Mouse (Mus musculus) small intestine, adult 2 months (tissue): ENCODE measurements around the gene Tarbp1.

Experiments used
- CTCF ChIP-seq: fragments of 200-500 bp; IDR thresholded peaks from 2 replicates; pipeline ENCODE4 v1.5.1; 2012; ENCODE audit warnings: low read depth, mild to moderate bottlenecking, control low read depth, inconsistent platforms, low read length, moderate library complexity, mixed read lengths; ENCODE audit not compliant: insufficient replicate concordance, insufficient read length; ENCODE audit errors: extremely low read depth
- POLR2A ChIP-seq: fragments of 200-500 bp; IDR thresholded peaks from 2 replicates; pipeline ENCODE4 v1.6.1; 2012; ENCODE audit warnings: low read depth, mild to moderate bottlenecking, control low read depth, inconsistent platforms, low read length, moderate library complexity

GRCm38 (mm10) chr8:126516620-126517577, 42.0 kb upstream of the Tarbp1 start:
- TF ChIP-seq POLR2A: no peak
- TF ChIP-seq CTCF: no peak
